Mouse (Mus musculus) embryonic facial prominence, embryonic 14.5 days (tissue): ENCODE results near the gene Bnip3. TPM values are rescaled to one million over a fixed set of nuclear protein-coding genes. Genes with fewer than 3 reads are reported as not detected.

Experiments
- ATAC-seq: fragments of 200-750 bp; cut with Nextera tagmentation; 2 replicates; pipeline ENCODE4 v1.8.0; 2017; ENCODE audit warnings: low read depth, moderate number of reproducible peaks, moderate TSS enrichment
- DNase-seq: peaks from one replicate; pipeline ENCODE4 v3.0.0-alpha.2; 2015; ENCODE audit warnings: low spot score
- H3K27ac ChIP-seq: fragments of 300-500 bp; sonication (generic); replicated peaks from 2 replicates; pipeline ENCODE4 v1.5.1; 2014; ENCODE audit warnings: low read depth, mild to moderate bottlenecking, low read length, moderate library complexity
- H3K27me3 ChIP-seq: fragments of 300-500 bp; sonication (generic); replicated peaks from 2 replicates; pipeline ENCODE4 v1.6.1; 2014; ENCODE audit warnings: low read length; ENCODE audit not compliant: control insufficient read depth, insufficient read depth
- H3K36me3 ChIP-seq: fragments of 300-500 bp; sonication (generic); 2 replicates; pipeline ENCODE4 v1.6.1; 2014; ENCODE audit warnings: low read length, mixed read lengths; ENCODE audit not compliant: control insufficient read depth, insufficient read depth
- H3K4me1 ChIP-seq: fragments of 300-500 bp; sonication (generic); 2 replicates; pipeline ENCODE4 v1.6.1; 2014; ENCODE audit warnings: antibody characterized with exemption, low read length; ENCODE audit not compliant: control insufficient read depth, insufficient read depth
- H3K4me2 ChIP-seq: fragments of 300-500 bp; sonication (generic); 2 replicates; pipeline ENCODE4 v1.6.1; 2014; ENCODE audit warnings: low read depth, mild to moderate bottlenecking, low read length, moderate library complexity, mixed read lengths
- H3K4me3 ChIP-seq: fragments of 300-500 bp; sonication (generic); 2 replicates; pipeline ENCODE4 v1.5.1; 2014; ENCODE audit warnings: low read depth, mild to moderate bottlenecking, low read length
- H3K9ac ChIP-seq: fragments of 300-500 bp; sonication (generic); 2 replicates; pipeline ENCODE4 v1.6.1; 2014; ENCODE audit warnings: low read depth, mild to moderate bottlenecking, low read length, moderate library complexity, mixed read lengths
- H3K9me3 ChIP-seq: fragments of 300-500 bp; sonication (generic); 2 replicates; pipeline ENCODE4 v1.6.1; 2016; ENCODE audit warnings: low read length; ENCODE audit not compliant: control insufficient read depth
- WGBS: fragments of 180-500 bp; shearing (Covaris S2); extraction: QIAGEN DNeasy Blood & Tissue Kit; methylation state at CpG from one replicate; pipeline ENCODE4 v1.1.7; 2014; 5-methylcytosine and 5-hydroxymethylcytosine counted together
- polyA plus RNA-seq: library from polyadenylated mRNA; unstranded; fragments of >200 nt; fragmentation: Nextera tagmentation; extraction: Ambion mirVana; gene quantifications from 2 replicates; pipeline ENCODE4 v1.2.1, GENCODE M21; 2014

The Bnip3 gene
- 92.6 and 111 TPM in 2 replicates for polyA plus RNA-seq

- Histone ChIP-seq H3K9ac (peak within 1 kb of the TSS; percentile 82), H3K4me3 (peak within 1 kb of the TSS; percentile 74), H3K36me3 (no peaks in the 10 kb centered on the region), H3K9me3 (no peaks in the 10 kb centered on the region), H3K27ac (peak within 1 kb of the TSS; percentile 66), H3K4me2 (peak within 1 kb of the TSS; percentile 74), H3K4me1 (peaks cover 23% of the 10 kb centered on the region), H3K27me3 (no peaks in the 10 kb centered on the region)
- 1% methylated on average over 38 of the region's 66 CpGs for WGBS
- DNase-seq (peak; percentile 95), ATAC-seq (peak; percentile 94)
Observed at GRCm38 (mm10) chr7:138909277-138910192, at the start of gene Bnip3. Gene Bnip3 (minus strand): TSS chr7:138909519.

GRCm38 (mm10) chr7:138957106-138957505 is 47.8 kb upstream of the Bnip3 start:
- Histone ChIP-seq H3K4me1 (no peaks in the 10 kb centered on the region), H3K36me3 (no peaks in the 10 kb centered on the region), H3K27ac (no peak overlapping the region), H3K4me2 (no peak overlapping the region), H3K9me3 (no peaks in the 10 kb centered on the region), H3K9ac (no peak overlapping the region), H3K27me3 (no peaks in the 10 kb centered on the region), H3K4me3 (no peak overlapping the region)
- DNase-seq (no peak), ATAC-seq (no peak)
- 79% methylated on average over 6 of the region's 6 CpGs for WGBS

- Histone ChIP-seq H3K4me2 (no peak overlapping the region), H3K9ac (no peak overlapping the region), H3K9me3 (no peaks in the 10 kb centered on the region), H3K27ac (no peak overlapping the region), H3K27me3 (no peaks in the 10 kb centered on the region), H3K36me3 (no peaks in the 10 kb centered on the region), H3K4me1 (no peaks in the 10 kb centered on the region), H3K4me3 (no peak overlapping the region)
- 77% methylated on average over 7 of the region's 7 CpGs for WGBS
- DNase-seq (no peak), ATAC-seq (no peak)
Observed at GRCm38 (mm10) chr7:138955787-138956186, 46.5 kb upstream of the Bnip3 start.

GRCm38 (mm10) chr7:138948309-138948708 is 39.0 kb upstream of the Bnip3 start:
- ATAC-seq (no peak), DNase-seq (no peak)
- H3K36me3 ChIP-seq = no peaks in the 10 kb centered on the region
- no peaks in the 10 kb centered on the region for H3K4me1 ChIP-seq
- no peak overlapping the region for H3K27ac ChIP-seq
- 66% methylated on average over 8 of the region's 8 CpGs for WGBS
- no peak overlapping the region for H3K4me2 ChIP-seq
- H3K9ac ChIP-seq = no peak overlapping the region
- no peaks in the 10 kb centered on the region for H3K9me3 ChIP-seq
- H3K4me3 ChIP-seq = no peak overlapping the region
- H3K27me3 ChIP-seq = peaks cover 12% of the 10 kb centered on the region

- no peaks in the 10 kb centered on the region for H3K36me3 ChIP-seq
- H3K27me3 ChIP-seq = peaks cover 16% of the 10 kb centered on the region
- H3K27ac ChIP-seq = no peak overlapping the region
- H3K4me1 ChIP-seq = no peaks in the 10 kb centered on the region
- no peak overlapping the region for H3K4me2 ChIP-seq
- H3K9me3 ChIP-seq = no peaks in the 10 kb centered on the region
- H3K9ac ChIP-seq = no peak overlapping the region
- no peak overlapping the region for H3K4me3 ChIP-seq
- ATAC-seq (no peak), DNase-seq (no peak)
- WGBS = 90% methylated on average over 8 of the region's 8 CpGs
Observed at GRCm38 (mm10) chr7:138947741-138948140, 38.4 kb upstream of the Bnip3 start.

- Histone ChIP-seq H3K9me3 (no peaks in the 10 kb centered on the region), H3K4me2 (no peak overlapping the region), H3K27me3 (peaks cover 37% of the 10 kb centered on the region), H3K4me3 (no peak overlapping the region), H3K9ac (no peak overlapping the region), H3K36me3 (no peaks in the 10 kb centered on the region), H3K27ac (no peak overlapping the region), H3K4me1 (no peaks in the 10 kb centered on the region)
- WGBS = 45% methylated on average over 3 of the region's 3 CpGs
- ATAC-seq = no peak
- DNase-seq = no peak
Observed at GRCm38 (mm10) chr7:138945668-138946067, 36.3 kb upstream of the Bnip3 start.

- H3K9ac ChIP-seq = no peak overlapping the region
Observed at GRCm38 (mm10) chr7:138942301-138942700, 33.0 kb upstream of the Bnip3 start.

GRCm38 (mm10) chr7:138941571-138941970 is 32.3 kb upstream of the Bnip3 start:
- peak overlapping the region; percentile 89; the same call in 1 of the 2 replicates for H3K4me2 ChIP-seq
- no peaks in the 10 kb centered on the region for H3K9me3 ChIP-seq
- no peak overlapping the region for H3K27ac ChIP-seq
- no peak overlapping the region for H3K4me3 ChIP-seq
- WGBS = 38% methylated on average over 5 of the region's 5 CpGs
- no peak overlapping the region for H3K9ac ChIP-seq
- ATAC-seq (no peak), DNase-seq (no peak)
- no peaks in the 10 kb centered on the region for H3K36me3 ChIP-seq
- peaks cover 56% of the 10 kb centered on the region for H3K27me3 ChIP-seq
- peaks cover 2% of the 10 kb centered on the region; the same call in 1 of the 2 replicates for H3K4me1 ChIP-seq

More at GRCm38 (mm10) chr7:138942301-138942700, 33.0 kb upstream of the Bnip3 start:
- WGBS = 83% methylated on average over 1 of the region's 1 CpGs
- Histone ChIP-seq H3K4me1 (peaks cover 2% of the 10 kb centered on the region; the same call in 1 of the 2 replicates), H3K27ac (no peak overlapping the region), H3K9me3 (no peaks in the 10 kb centered on the region), H3K4me3 (no peak overlapping the region), H3K27me3 (peaks cover 56% of the 10 kb centered on the region), H3K36me3 (no peaks in the 10 kb centered on the region), H3K4me2 (no peak overlapping the region)
- ATAC-seq = no peak
- DNase-seq = no peak
